Mouse (Mus musculus): Measurements from ENCODE around the gene Nkiras2. TPM values are rescaled to one million over a fixed set of nuclear protein-coding genes. Genes with fewer than 3 reads are reported as not detected.
"Not testable (repeated sequence)": the region's sequence is repeated elsewhere in the genome, so short reads cannot be mapped to it uniquely, and the experiment has no call there.

Nkiras2 gene
- polyA plus RNA-seq, 1 experiment from 2014 or later = 122 TPM

- 0 out of 2 replicates have a peak overlapping the region, but pooled peaks have one; percentile 4 for H3K9ac ChIP-seq (replicated peaks)
- no peaks in the 10 kb centered on the region for H3K36me3 ChIP-seq
- H3K4me2 ChIP-seq (replicated peaks) = no peak overlapping the region
- no peak overlapping the region for H3K4me3 ChIP-seq (replicated peaks)
- H3K27ac ChIP-seq = no peak overlapping the region
- H3K27me3 ChIP-seq = peaks cover 24% of the 10 kb centered on the region
- H3K4me1 ChIP-seq (replicated peaks) = peaks cover 11% of the 10 kb centered on the region
- no peak for ATAC-seq
- 69% methylated on average over 15 of the region's 15 CpGs for WGBS
- no peaks in the 10 kb centered on the region for H3K9me3 ChIP-seq
These were observed 24.9 kb downstream of the Nkiras2 start for GRCm38 (mm10) chr11:100643612-100644575.

- 15% methylated on average over 1 of the region's 1 CpGs for WGBS
- H3K27ac ChIP-seq = no peak overlapping the region
- H3K4me2 ChIP-seq (replicated peaks) = no peak overlapping the region
- H3K36me3 ChIP-seq = no peaks in the 10 kb centered on the region
- no peak overlapping the region for H3K9ac ChIP-seq (replicated peaks)
- peaks cover 18% of the 10 kb centered on the region for H3K27me3 ChIP-seq
- no peak overlapping the region for H3K4me3 ChIP-seq (replicated peaks)
- no peaks in the 10 kb centered on the region for H3K4me1 ChIP-seq (replicated peaks)
- H3K9me3 ChIP-seq = no peaks in the 10 kb centered on the region
- no peak for ATAC-seq
These were observed 27.2 kb downstream of the Nkiras2 start for GRCm38 (mm10) chr11:100646265-100646664.

GRCm38 (mm10) chr11:100648405-100648804 is 29.4 kb downstream of the Nkiras2 start:
- Histone ChIP-seq H3K9ac (replicated peaks) (no peak overlapping the region), H3K36me3 (no peaks in the 10 kb centered on the region), H3K4me1 (replicated peaks) (no peaks in the 10 kb centered on the region), H3K4me2 (replicated peaks) (no peak overlapping the region), H3K27me3 (peaks cover 26% of the 10 kb centered on the region), H3K4me3 (replicated peaks) (no peak overlapping the region), H3K9me3 (no peaks in the 10 kb centered on the region), H3K27ac (no peak overlapping the region)
- ATAC-seq = no peak
- WGBS = 88% methylated on average over 8 of the region's 8 CpGs

- no peak overlapping the region for H3K9ac ChIP-seq (replicated peaks)
- H3K36me3 ChIP-seq = no peaks in the 10 kb centered on the region
- no peaks in the 10 kb centered on the region for H3K9me3 ChIP-seq
- H3K4me2 ChIP-seq (replicated peaks) = no peak overlapping the region
- no peak overlapping the region for H3K4me3 ChIP-seq (replicated peaks)
- H3K4me1 ChIP-seq (replicated peaks) = peaks cover 2% of the 10 kb centered on the region
- no peak for ATAC-seq
- H3K27me3 ChIP-seq = peaks cover 26% of the 10 kb centered on the region
- H3K27ac ChIP-seq = no peak overlapping the region
- 17% methylated on average over 8 of the region's 8 CpGs for WGBS
These were observed 32.2 kb downstream of the Nkiras2 start for GRCm38 (mm10) chr11:100651205-100651604.

GRCm38 (mm10) chr11:100651748-100652147 is 32.7 kb downstream of the Nkiras2 start:
- Histone ChIP-seq H3K9ac (replicated peaks) (no peak overlapping the region), H3K9me3 (no peaks in the 10 kb centered on the region), H3K36me3 (no peaks in the 10 kb centered on the region), H3K4me1 (replicated peaks) (peaks cover 6% of the 10 kb centered on the region), H3K27ac (no peak overlapping the region), H3K27me3 (peaks cover 26% of the 10 kb centered on the region), H3K4me2 (replicated peaks) (no peak overlapping the region), H3K4me3 (replicated peaks) (no peak overlapping the region)
- WGBS = 11% methylated on average over 3 of the region's 3 CpGs
- ATAC-seq = no peak

GRCm38 (mm10) chr11:100655589-100655988 is 36.5 kb downstream of the Nkiras2 start:
- not testable (repeated sequence) for H3K4me1 ChIP-seq (replicated peaks); H3K4me2 ChIP-seq (replicated peaks); H3K4me3 ChIP-seq (replicated peaks); H3K9me3 ChIP-seq; H3K9ac ChIP-seq (replicated peaks); ATAC-seq; H3K27ac ChIP-seq; H3K36me3 ChIP-seq
- peaks cover 16% of the 10 kb centered on the region for H3K27me3 ChIP-seq
- 58% methylated on average over 3 of the region's 3 CpGs for WGBS

- Histone ChIP-seq H3K27me3 (peaks cover 7% of the 10 kb centered on the region), H3K4me2 (replicated peaks) (no peak overlapping the region), H3K9me3 (no peaks in the 10 kb centered on the region), H3K36me3 (no peaks in the 10 kb centered on the region), H3K4me1 (replicated peaks) (peaks cover 6% of the 10 kb centered on the region), H3K4me3 (replicated peaks) (no peak overlapping the region), H3K9ac (replicated peaks) (no peak overlapping the region; the same call in 1 of the 2 replicates), H3K27ac (no peak overlapping the region)
- WGBS = 6% methylated on average over 6 of the region's 6 CpGs
- ATAC-seq = no peak
These were observed 37.4 kb downstream of the Nkiras2 start for GRCm38 (mm10) chr11:100656458-100656857.

GRCm38 (mm10) chr11:100659806-100660205 is 40.8 kb downstream of the Nkiras2 start:
- H3K4me2 ChIP-seq (replicated peaks) = no peak overlapping the region
- no peak overlapping the region for H3K9ac ChIP-seq (replicated peaks)
- ATAC-seq = no peak
- H3K27me3 ChIP-seq = no peaks in the 10 kb centered on the region
- peaks cover 6% of the 10 kb centered on the region for H3K4me1 ChIP-seq (replicated peaks)
- H3K27ac ChIP-seq = no peak overlapping the region
- no peaks in the 10 kb centered on the region for H3K9me3 ChIP-seq
- WGBS = 71% methylated on average over 10 of the region's 10 CpGs
- H3K4me3 ChIP-seq (replicated peaks) = no peak overlapping the region
- H3K36me3 ChIP-seq = no peaks in the 10 kb centered on the region

- no peaks in the 10 kb centered on the region for H3K9me3 ChIP-seq
- no peak overlapping the region for H3K27ac ChIP-seq
- H3K9ac ChIP-seq (replicated peaks) = no peak overlapping the region
- ATAC-seq = no peak
- no peaks in the 10 kb centered on the region; the same call in 1 of the 2 replicates for H3K27me3 ChIP-seq
- H3K4me1 ChIP-seq (replicated peaks) = peaks cover 6% of the 10 kb centered on the region
- 67% methylated on average over 1 of the region's 1 CpGs for WGBS
- H3K4me2 ChIP-seq (replicated peaks) = no peak overlapping the region
- no peaks in the 10 kb centered on the region for H3K36me3 ChIP-seq
- no peak overlapping the region for H3K4me3 ChIP-seq (replicated peaks)
These were observed 52.0 kb downstream of the Nkiras2 start for GRCm38 (mm10) chr11:100671049-100671448.

- peaks cover 6% of the 10 kb centered on the region for H3K4me1 ChIP-seq (replicated peaks)
- 87% methylated on average over 2 of the region's 2 CpGs for WGBS
- no peak for ATAC-seq
- H3K4me3 ChIP-seq (replicated peaks) = no peak overlapping the region
- H3K9me3 ChIP-seq = no peaks in the 10 kb centered on the region
- H3K27me3 ChIP-seq = no peaks in the 10 kb centered on the region; the same call in 1 of the 2 replicates
- no peak overlapping the region for H3K9ac ChIP-seq (replicated peaks)
- no peak overlapping the region for H3K4me2 ChIP-seq (replicated peaks)
- no peak overlapping the region for H3K27ac ChIP-seq
- no peaks in the 10 kb centered on the region for H3K36me3 ChIP-seq
These were observed 52.9 kb downstream of the Nkiras2 start for GRCm38 (mm10) chr11:100671956-100672355.

GRCm38 (mm10) chr11:100673169-100673568 is 54.1 kb downstream of the Nkiras2 start:
- H3K9ac ChIP-seq (replicated peaks) = peak overlapping the region; percentile 51; the same call in 1 of the 2 replicates
- no peak overlapping the region for H3K27ac ChIP-seq

More at GRCm38 (mm10) chr11:100673169-100673568, 54.1 kb downstream of the Nkiras2 start:
- H3K36me3 ChIP-seq = no peaks in the 10 kb centered on the region
- ATAC-seq = no peak
- H3K9me3 ChIP-seq = no peaks in the 10 kb centered on the region
- H3K4me3 ChIP-seq (replicated peaks) = peak overlapping the region; percentile 6; the same call in 1 of the 2 replicates
- peak overlapping the region; percentile 41 for H3K4me2 ChIP-seq (replicated peaks)
- WGBS = 2% methylated on average over 23 of the region's 23 CpGs
- peaks cover 14% of the 10 kb centered on the region for H3K4me1 ChIP-seq (replicated peaks)
- no peaks in the 10 kb centered on the region; the same call in 1 of the 2 replicates for H3K27me3 ChIP-seq

All from midbrain, embryonic 13.5 days (tissue).